Mouse (Mus musculus) kidney, embryonic 16.5 days (tissue): ENCODE data around the gene Wfikkn2. TPM values are rescaled to one million over a fixed set of nuclear protein-coding genes. Genes with fewer than 3 reads are reported as not detected.
A peak's percentile ranks its signal among the peaks of the same experiment; 100 is the strongest.

ENCODE experiments used
- ATAC-seq: fragments of 200-750 bp; cut with Nextera tagmentation; 2 replicates; pipeline ENCODE4 v1.8.0; 2017; ENCODE audit warnings: moderate TSS enrichment; ENCODE audit not compliant: low FRiP score, low TSS enrichment
- H3K27ac ChIP-seq: fragments of 300-500 bp; sonication (generic); 2 replicates; pipeline ENCODE4 v1.5.1; 2014; ENCODE audit warnings: low read length
- H3K27me3 ChIP-seq: fragments of 300-500 bp; sonication (generic); 2 replicates; pipeline ENCODE4 v1.6.1; 2014; ENCODE audit warnings: low read length, control low read depth, mixed read lengths; ENCODE audit not compliant: insufficient read depth
- H3K36me3 ChIP-seq: fragments of 300-500 bp; sonication (generic); 2 replicates; pipeline ENCODE4 v1.6.1; 2014; ENCODE audit warnings: low read length, control low read depth, mixed read lengths; ENCODE audit not compliant: insufficient read depth
- H3K4me1 ChIP-seq: fragments of 300-500 bp; sonication (generic); 2 replicates; pipeline ENCODE4 v1.6.1; 2014; ENCODE audit warnings: low read length, control low read depth, mixed read lengths; ENCODE audit not compliant: insufficient read depth
- H3K4me2 ChIP-seq: fragments of 300-500 bp; sonication (generic); replicated peaks from 2 replicates; pipeline ENCODE4 v1.6.1; 2014; ENCODE audit warnings: low read depth, low read length
- H3K4me3 ChIP-seq: fragments of 300-500 bp; sonication (generic); 2 replicates; pipeline ENCODE4 v1.5.1; 2014; ENCODE audit warnings: mild to moderate bottlenecking, low read length
- H3K9ac ChIP-seq: fragments of 300-500 bp; sonication (generic); replicated peaks from 2 replicates; pipeline ENCODE4 v1.6.1; 2014; ENCODE audit warnings: low read length
- H3K9me3 ChIP-seq: fragments of 300-500 bp; sonication (generic); 2 replicates; pipeline ENCODE4 v1.6.1; 2016; ENCODE audit warnings: low read length, control low read depth
- WGBS: fragments of 180-500 bp; shearing (Covaris S2); extraction: QIAGEN DNeasy Blood & Tissue Kit; methylation state at CpG from one replicate; pipeline ENCODE4 v1.1.7; 2014; 5-methylcytosine and 5-hydroxymethylcytosine counted together
- polyA plus RNA-seq: library from polyadenylated mRNA; unstranded; fragments of >200 nt; fragmentation: Nextera tagmentation; extraction: Ambion mirVana; gene quantifications from 2 replicates; pipeline ENCODE4 v1.2.1, GENCODE M21; 2015

Gene Wfikkn2
- polyA plus RNA-seq, 1 experiment from 2014 or later = 2.2 TPM

DNA sequence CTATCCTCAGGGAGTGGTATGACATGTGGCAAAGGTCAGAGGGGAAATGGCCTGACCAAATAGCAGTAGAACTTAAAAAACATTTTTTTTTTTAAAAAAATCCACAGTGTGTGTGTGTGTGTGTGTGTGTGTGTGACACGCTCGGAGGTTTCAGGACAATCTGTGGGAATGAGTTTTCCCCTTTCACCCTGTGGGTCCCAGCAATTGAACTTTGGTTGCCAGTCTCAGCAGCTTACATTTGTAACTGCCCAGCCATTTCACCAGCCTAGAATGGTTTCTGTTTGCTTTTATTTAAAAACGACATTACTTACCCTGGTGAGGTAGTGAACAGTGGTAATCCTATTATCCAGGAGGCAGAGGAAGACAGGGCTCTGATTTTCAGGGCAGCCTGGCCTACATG lies 42.7 kb downstream of the Wfikkn2 start:
- Histone ChIP-seq H3K4me1 (no peaks in the 10 kb centered on the region), H3K36me3 (no peaks in the 10 kb centered on the region), H3K9me3 (no peaks in the 10 kb centered on the region), H3K9ac (no peak overlapping the region), H3K27me3 (no peaks in the 10 kb centered on the region), H3K4me3 (no peak overlapping the region), H3K4me2 (no peak overlapping the region), H3K27ac (no peak overlapping the region)
- ATAC-seq = no peak
- WGBS = 67% methylated on average over 3 of the region's 3 CpGs

GRCm38 (mm10) chr11:94202106-94202505 lies 43.7 kb downstream of the Wfikkn2 start:
- Histone ChIP-seq H3K4me2 (no peak overlapping the region), H3K9ac (no peak overlapping the region), H3K4me1 (no peaks in the 10 kb centered on the region), H3K9me3 (no peaks in the 10 kb centered on the region), H3K36me3 (no peaks in the 10 kb centered on the region), H3K27ac (no peak overlapping the region), H3K27me3 (no peaks in the 10 kb centered on the region), H3K4me3 (no peak overlapping the region)
- no peak for ATAC-seq
- whole genome bisulfite sequencing = 83% methylated on average over 5 of the region's 5 CpGs

GRCm38 (mm10) chr11:94200422-94200821 lies 45.4 kb downstream of the Wfikkn2 start:
- 83% methylated on average over 4 of the region's 4 CpGs for WGBS
- no peaks in the 10 kb centered on the region for H3K9me3 ChIP-seq
- no peak overlapping the region for H3K4me2 ChIP-seq
- H3K27ac ChIP-seq = no peak overlapping the region
- no peaks in the 10 kb centered on the region for H3K36me3 ChIP-seq
- H3K4me1 ChIP-seq = no peaks in the 10 kb centered on the region
- no peak overlapping the region for H3K4me3 ChIP-seq
- no peak overlapping the region for H3K9ac ChIP-seq
- ATAC-seq = no peak
- H3K27me3 ChIP-seq = no peaks in the 10 kb centered on the region

DNA sequence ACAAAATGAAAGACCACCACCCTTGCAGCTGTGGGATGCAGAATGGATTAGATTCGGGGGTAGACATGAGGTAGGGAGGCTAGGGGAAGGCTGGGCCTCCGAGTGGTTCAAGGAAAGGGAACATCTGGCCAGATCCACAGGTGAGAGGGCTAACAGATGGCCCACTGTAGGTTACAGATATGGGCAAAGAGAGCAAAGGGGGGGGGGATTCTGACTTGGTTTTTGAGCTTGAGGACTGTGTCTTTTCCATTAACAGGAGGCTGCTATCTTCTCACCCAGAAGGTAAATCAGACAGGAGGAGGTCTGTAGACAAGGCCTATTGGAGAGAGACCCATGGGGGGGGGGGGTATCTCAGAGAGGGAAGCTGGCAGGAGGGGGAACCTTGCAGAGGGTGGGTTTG lies 46.0 kb downstream of the Wfikkn2 start:
- Histone ChIP-seq H3K4me1 (no peaks in the 10 kb centered on the region), H3K9ac (no peak overlapping the region), H3K27ac (no peak overlapping the region), H3K4me2 (no peak overlapping the region), H3K36me3 (no peaks in the 10 kb centered on the region), H3K27me3 (no peaks in the 10 kb centered on the region), H3K4me3 (no peak overlapping the region), H3K9me3 (no peaks in the 10 kb centered on the region)
- ATAC-seq = no peak
- 77% methylated on average over 2 of the region's 2 CpGs for whole genome bisulfite sequencing

DNA sequence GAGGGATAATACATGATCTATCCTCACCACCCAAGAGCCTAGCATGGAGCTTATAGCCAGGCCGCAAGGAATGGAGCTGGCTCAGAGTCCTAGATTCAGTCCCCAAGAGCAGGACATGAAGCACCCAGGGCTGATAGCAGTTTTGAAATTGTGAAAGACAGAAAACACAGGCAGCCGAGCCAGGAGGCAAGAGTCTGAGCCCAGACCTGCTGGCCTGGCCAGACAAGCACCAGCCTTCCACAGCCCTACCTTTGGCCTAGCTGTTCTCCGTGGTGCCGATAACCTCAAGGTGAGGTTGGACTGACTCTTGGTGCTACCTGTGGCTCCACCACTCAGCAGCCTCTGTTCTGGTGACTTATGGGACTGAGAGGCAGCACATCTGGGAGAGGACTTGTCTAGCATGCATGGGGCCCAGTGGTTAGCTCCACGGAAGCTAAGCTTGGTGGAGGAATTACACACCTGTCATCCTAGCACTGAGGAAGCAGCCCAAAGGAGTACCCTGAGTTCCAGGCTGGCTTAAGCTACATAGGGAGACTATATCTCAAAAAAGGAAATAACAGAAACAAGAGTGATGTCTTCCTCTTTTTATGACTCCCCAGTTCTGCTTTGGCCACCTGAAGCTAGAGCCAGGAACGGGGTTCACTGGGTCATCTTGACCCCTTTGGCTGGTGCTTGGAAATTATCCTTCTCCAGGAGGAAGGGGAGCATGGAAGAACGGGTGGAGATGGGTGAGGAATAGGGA lies 47.2 kb downstream of the Wfikkn2 start:
- no peaks in the 10 kb centered on the region for H3K4me1 ChIP-seq
- no peaks in the 10 kb centered on the region for H3K36me3 ChIP-seq
- H3K9ac ChIP-seq = no peak overlapping the region
- ATAC-seq = no peak
- 85% methylated on average over 7 of the region's 7 CpGs for WGBS
- no peaks in the 10 kb centered on the region for H3K27me3 ChIP-seq
- H3K4me3 ChIP-seq = no peak overlapping the region
- no peak overlapping the region for H3K27ac ChIP-seq
- no peaks in the 10 kb centered on the region for H3K9me3 ChIP-seq
- H3K4me2 ChIP-seq = no peak overlapping the region

DNA sequence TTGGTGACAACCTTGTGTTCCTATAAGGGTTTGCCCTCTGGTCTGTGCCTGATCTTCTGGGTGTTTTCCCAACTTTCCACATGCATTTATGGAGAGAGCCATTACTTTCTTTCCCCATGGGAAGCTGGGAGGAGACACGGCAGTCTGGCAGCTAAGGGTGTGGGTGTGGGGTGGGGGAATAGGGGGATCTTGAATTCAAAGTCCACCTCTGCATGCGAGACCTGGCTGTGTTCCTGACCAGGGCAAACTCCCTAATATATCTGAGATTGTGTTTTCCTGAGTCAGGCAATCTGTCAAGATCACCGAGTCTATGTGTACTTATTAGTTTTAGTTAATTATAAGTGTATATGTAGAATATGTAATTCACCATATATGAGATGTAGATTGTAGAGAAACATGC lies 49.5 kb downstream of the Wfikkn2 start:
- Histone ChIP-seq H3K36me3 (no peaks in the 10 kb centered on the region), H3K4me1 (no peaks in the 10 kb centered on the region), H3K4me2 (no peak overlapping the region), H3K9me3 (no peaks in the 10 kb centered on the region), H3K27me3 (no peaks in the 10 kb centered on the region), H3K27ac (no peak overlapping the region), H3K9ac (no peak overlapping the region), H3K4me3 (no peak overlapping the region)
- WGBS = 67% methylated on average over 3 of the region's 3 CpGs
- ATAC-seq = no peak

GRCm38 (mm10) chr11:94193109-94193508 lies 52.7 kb downstream of the Wfikkn2 start:
- Histone ChIP-seq H3K36me3 (no peaks in the 10 kb centered on the region), H3K27me3 (no peaks in the 10 kb centered on the region), H3K9me3 (no peaks in the 10 kb centered on the region), H3K4me1 (peaks cover 5% of the 10 kb centered on the region; the same call in 1 of the 2 replicates), H3K9ac (no peak overlapping the region), H3K4me3 (no peak overlapping the region), H3K27ac (no peak overlapping the region), H3K4me2 (no peak overlapping the region)
- WGBS = 75% methylated on average over 2 of the region's 2 CpGs
- ATAC-seq = no peak

DNA sequence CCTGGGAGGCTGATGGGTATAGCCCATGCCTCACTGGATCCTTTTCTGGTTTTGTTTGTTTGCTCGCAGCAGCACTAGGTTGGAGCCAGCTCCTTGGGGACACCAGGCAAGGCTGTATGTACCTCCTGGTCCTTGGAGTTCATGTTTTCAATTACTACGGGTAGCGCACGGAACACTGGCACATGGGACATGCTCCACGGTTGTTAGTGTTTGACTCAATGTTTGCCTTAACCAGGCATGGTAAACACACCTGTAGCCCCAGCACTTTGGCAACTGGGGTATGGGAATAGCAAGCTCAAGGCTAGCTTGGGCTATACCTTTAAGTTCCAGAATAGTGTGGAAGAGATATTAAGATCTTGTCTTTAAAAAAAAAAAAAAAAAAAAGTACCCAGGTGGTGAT lies 55.1 kb downstream of the Wfikkn2 start:
- Histone ChIP-seq H3K4me2 (no peak overlapping the region), H3K4me1 (peaks cover 5% of the 10 kb centered on the region; the same call in 1 of the 2 replicates), H3K9ac (no peak overlapping the region), H3K9me3 (no peaks in the 10 kb centered on the region), H3K27me3 (no peaks in the 10 kb centered on the region), H3K27ac (peak overlapping the region; percentile 56; the same call in 1 of the 2 replicates), H3K4me3 (no peak overlapping the region), H3K36me3 (no peaks in the 10 kb centered on the region)
- 74% methylated on average over 5 of the region's 5 CpGs for WGBS
- ATAC-seq = no peak

DNA sequence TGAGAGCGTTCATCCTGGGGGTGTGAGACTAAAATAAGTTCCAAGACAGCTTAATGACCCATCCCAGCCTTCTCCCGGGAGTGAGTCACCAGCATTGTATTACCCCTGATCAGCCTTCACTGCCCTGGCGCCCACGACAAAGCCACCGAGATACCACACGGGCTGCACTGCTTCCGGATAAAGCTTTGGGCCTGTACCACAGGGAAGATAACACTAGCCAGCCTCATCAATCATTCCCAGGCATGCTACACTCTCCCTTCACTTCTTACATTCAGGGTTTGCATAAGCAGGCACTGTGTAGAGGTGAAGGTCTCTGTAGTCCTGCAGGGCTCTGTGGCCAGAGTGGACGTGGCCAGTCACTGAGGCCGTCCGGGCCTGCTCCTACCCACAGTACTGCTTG lies 56.2 kb downstream of the Wfikkn2 start:
- Histone ChIP-seq H3K4me2 (no peak overlapping the region), H3K9me3 (no peaks in the 10 kb centered on the region), H3K27ac (peak overlapping the region; percentile 56), H3K27me3 (no peaks in the 10 kb centered on the region), H3K4me3 (no peak overlapping the region), H3K4me1 (peaks cover 5% of the 10 kb centered on the region; the same call in 1 of the 2 replicates), H3K36me3 (no peaks in the 10 kb centered on the region), H3K9ac (no peak overlapping the region)
- WGBS = 30% methylated on average over 10 of the region's 10 CpGs
- peak; percentile 85 for ATAC-seq
